Mouse (Mus musculus) ZHBTc4 (cell line): ENCODE data around the gene Aagab.
A peak's percentile ranks its signal among the peaks of the same experiment; 100 is the strongest.

Source experiments
- DNase-seq: peaks from one replicate; pipeline ENCODE4 v3.0.0-alpha.2; 2011; ENCODE audit warnings: low read depth, low spot score

The Aagab gene

GRCm38 (mm10) chr9:63647581-63648519 lies 45.4 kb downstream of the Aagab start:
- DNase-seq = no peak

GRCm38 (mm10) chr9:63648520-63648918 lies 46.1 kb downstream of the Aagab start:
- no peak for DNase-seq

GRCm38 (mm10) chr9:63649841-63650545 lies 47.5 kb downstream of the Aagab start:
- DNase-seq = peak; percentile 57

GRCm38 (mm10) chr9:63650905-63651304 lies 48.4 kb downstream of the Aagab start:
- DNase-seq = peak; percentile 40

- DNase-seq = no peak
Observed at GRCm38 (mm10) chr9:63651594-63651993, 49.1 kb downstream of the Aagab start.

- no peak for DNase-seq
Observed at GRCm38 (mm10) chr9:63653666-63654065, 51.2 kb downstream of the Aagab start.

GRCm38 (mm10) chr9:63654575-63654974 lies 52.1 kb downstream of the Aagab start:
- no peak for DNase-seq

GRCm38 (mm10) chr9:63655092-63655491 lies 52.6 kb downstream of the Aagab start:
- DNase-seq = no peak

GRCm38 (mm10) chr9:63657167-63657566 lies 54.7 kb downstream of the Aagab start:
- no peak for DNase-seq

- DNase-seq = no peak
Observed at GRCm38 (mm10) chr9:63658436-63658835, 56.0 kb downstream of the Aagab start.

GRCm38 (mm10) chr9:63658970-63659371 lies 56.5 kb downstream of the Aagab start:
- no peak for DNase-seq

GRCm38 (mm10) chr9:63660061-63660460 lies 57.6 kb downstream of the Aagab start:
- DNase-seq = no peak

- DNase-seq = no peak
Observed at GRCm38 (mm10) chr9:63660691-63661090, 58.2 kb downstream of the Aagab start.

- no peak for DNase-seq
Observed at GRCm38 (mm10) chr9:63662759-63663158, 60.3 kb downstream of the Aagab start.

- no peak for DNase-seq
Observed at GRCm38 (mm10) chr9:63663222-63663621, 60.8 kb downstream of the Aagab start.

GRCm38 (mm10) chr9:63664300-63664745 lies 61.9 kb downstream of the Aagab start:
- no peak for DNase-seq

GRCm38 (mm10) chr9:63664792-63665646 lies 62.6 kb downstream of the Aagab start:
- no peak for DNase-seq

GRCm38 (mm10) chr9:63666612-63667372 lies 64.3 kb downstream of the Aagab start:
- DNase-seq = no peak

GRCm38 (mm10) chr9:63667373-63667724 lies 64.9 kb downstream of the Aagab start:
- no peak for DNase-seq

- no peak for DNase-seq
Observed at GRCm38 (mm10) chr9:63668621-63669020, 66.2 kb downstream of the Aagab start.

GRCm38 (mm10) chr9:63669816-63670215 lies 67.4 kb downstream of the Aagab start:
- DNase-seq = no peak
